ENCODE assay signal across 11 mouse cellular contexts in genomic region chr5:122439400-122440094, GRCm38 (mm10). TPM values are rescaled to one million over a fixed set of nuclear protein-coding genes. Genes with fewer than 3 reads are reported as not detected.
A peak's percentile ranks its signal among the peaks of the same experiment; 100 is the strongest.
DNase-seq lines count a peak whose midpoint lies in the region; ATAC-seq lines count a peak whose summit lies in the region.
"Had no signal": no experiment of that assay in that cellular context is flagged by ENCODE, and none has a peak within 500 bp of the region (broad histone marks: within the 10 kb centered on the region; RNA-seq: fewer than 3 reads in every experiment).

No protein-coding gene starts in this region.

- 0 out of 2 replicates have a peak, but pooled peaks cover 3% of the 10 kb centered on the region for H3K4me1 ChIP-seq in heart, embryonic 10.5 days
- H3K4me1 ChIP-seq in heart, embryonic 15.5 days (replicated peaks) = 0 out of 2 replicates have a peak, but pooled peaks cover 6% of the 10 kb centered on the region
- H3K4me1 ChIP-seq in limb, embryonic 15.5 days = no peaks in the 10 kb centered on the region
- no peaks in the 10 kb centered on the region for H3K4me1 ChIP-seq in forebrain, embryonic 16.5 days (replicated peaks; ENCODE audit: control insufficient read depth, insufficient read depth, low read length)

- H3K4me2 ChIP-seq in heart, embryonic 15.5 days = no peak overlapping the region
- no peak overlapping the region for H3K4me2 ChIP-seq in limb, embryonic 15.5 days
- no peak overlapping the region for H3K4me2 ChIP-seq in forebrain, embryonic 16.5 days (ENCODE audit: low read length)

- no peak overlapping the region for H3K4me3 ChIP-seq in heart, embryonic 10.5 days
- no peak overlapping the region for H3K4me3 ChIP-seq in heart, embryonic 15.5 days
- no peak overlapping the region for H3K4me3 ChIP-seq in limb, embryonic 15.5 days
- H3K4me3 ChIP-seq in forebrain, embryonic 16.5 days (replicated peaks; ENCODE audit: low read length) = no peak overlapping the region

- 87% methylated on average over 19 of the region's 19 CpGs for WGBS in heart, embryonic 10.5 days
- 71% methylated on average over 19 of the region's 19 CpGs for WGBS in heart, embryonic 15.5 days
- WGBS in limb, embryonic 15.5 days = 80% methylated on average over 19 of the region's 19 CpGs
- WGBS in forebrain, embryonic 16.5 days = 90% methylated on average over 19 of the region's 19 CpGs

- no peak overlapping the region for H3K9ac ChIP-seq in heart, embryonic 15.5 days
- H3K9ac ChIP-seq in limb, embryonic 15.5 days = no peak overlapping the region
- H3K9ac ChIP-seq in forebrain, embryonic 16.5 days (replicated peaks; ENCODE audit: low read depth, low read length) = no peak overlapping the region

- H3K36me3 ChIP-seq in heart, embryonic 10.5 days = peaks cover 100% of the 10 kb centered on the region
- H3K36me3 ChIP-seq in heart, embryonic 15.5 days = peaks cover 96% of the 10 kb centered on the region
- peaks cover 97% of the 10 kb centered on the region for H3K36me3 ChIP-seq in limb, embryonic 15.5 days
- H3K36me3 ChIP-seq in forebrain, embryonic 16.5 days (ENCODE audit: control insufficient read depth, insufficient read depth) = peaks cover 59% of the 10 kb centered on the region

- no peaks in the 10 kb centered on the region for H3K9me3 ChIP-seq in heart, embryonic 10.5 days
- H3K9me3 ChIP-seq in heart, embryonic 15.5 days (replicated peaks) = no peaks in the 10 kb centered on the region
- no peaks in the 10 kb centered on the region for H3K9me3 ChIP-seq in limb, embryonic 15.5 days
- H3K9me3 ChIP-seq in forebrain, embryonic 16.5 days (ENCODE audit: control insufficient read depth, low read length) = no peaks in the 10 kb centered on the region

- no peak for ATAC-seq in heart, embryonic 15.5 days (replicated peaks; ENCODE audit: insufficient number of reproducible peaks, insufficient read depth, low FRiP score, low read depth)
- ATAC-seq in limb, embryonic 15.5 days (ENCODE audit: insufficient number of reproducible peaks, low FRiP score, low TSS enrichment, low read depth) = 0 out of 2 replicates have a peak, but pooled peaks have one; percentile 33
- ATAC-seq in forebrain, embryonic 16.5 days = no peak
- ATAC-seq: hindbrain, embryonic 16.5 days had no signal

- peak; percentile 97 for DNase-seq in heart, adult 11 months
- no peak for DNase-seq in heart, embryonic 10.5 days (ENCODE audit: low spot score)
- peak; percentile 83 for DNase-seq in brain, adult 2 months (ENCODE audit: low read depth, low spot score)
- no peak for DNase-seq in thymus, adult 18-20 months
- no peak for DNase-seq in urinary bladder, postnatal 4 days (ENCODE audit: low spot score in 2 of 2)
- DNase-seq: cerebellum, adult 9-10 months had no signal

- no peaks in the 10 kb centered on the region for H3K27me3 ChIP-seq in heart, embryonic 10.5 days (ENCODE audit: insufficient read depth, poor library complexity, severe bottlenecking)
- no peaks in the 10 kb centered on the region for H3K27me3 ChIP-seq in heart, embryonic 15.5 days
- no peaks in the 10 kb centered on the region for H3K27me3 ChIP-seq in limb, embryonic 15.5 days
- H3K27me3 ChIP-seq in forebrain, embryonic 16.5 days (replicated peaks; ENCODE audit: control insufficient read depth, insufficient read depth, low read length) = no peaks in the 10 kb centered on the region
- H3K27me3 ChIP-seq: CH12.LX had no signal

- no peak overlapping the region for H3K27ac ChIP-seq in heart, embryonic 10.5 days
- H3K27ac ChIP-seq in heart, embryonic 15.5 days = peak overlapping the region; percentile 62
- H3K27ac ChIP-seq in limb, embryonic 15.5 days = peak overlapping the region; percentile 57; the same call in 1 of the 2 replicates
- no peak overlapping the region for H3K27ac ChIP-seq in forebrain, embryonic 16.5 days (ENCODE audit: low read length)

RNA-seq across cellular contexts. Expression of gene Anapc7, which starts 18.1 kb away (rescaled TPM):
- 41.4 and 44.2 TPM in 2 replicates for polyA plus RNA-seq in heart, embryonic 10.5 days (2016; fragmentation: Nextera tagmentation; extraction: Ambion mirVana)
- polyA plus RNA-seq in heart, embryonic 15.5 days (2015; fragmentation: Nextera tagmentation; extraction: Ambion mirVana) = 30.2 and 38.5 TPM in 2 replicates
- polyA plus RNA-seq in limb, embryonic 15.5 days (2015; fragmentation: Nextera tagmentation; extraction: Ambion mirVana) = 40.2 and 43.0 TPM in 2 replicates
- polyA plus RNA-seq in forebrain, embryonic 16.5 days (2015; fragmentation: Nextera tagmentation; extraction: Ambion mirVana) = 52.2 and 52.5 TPM in 2 replicates

RNA-seq across cellular contexts. Expression of gene Arpc3, which starts 47.9 kb away (rescaled TPM):
- polyA plus RNA-seq in heart, embryonic 10.5 days (2016; fragmentation: Nextera tagmentation; extraction: Ambion mirVana) = 82.8 and 108 TPM in 2 replicates
- 98.6 and 103 TPM in 2 replicates for polyA plus RNA-seq in heart, embryonic 15.5 days (2015; fragmentation: Nextera tagmentation; extraction: Ambion mirVana)
- polyA plus RNA-seq in limb, embryonic 15.5 days (2015; fragmentation: Nextera tagmentation; extraction: Ambion mirVana) = 141 and 177 TPM in 2 replicates
- 161 and 219 TPM in 2 replicates for polyA plus RNA-seq in forebrain, embryonic 16.5 days (2015; fragmentation: Nextera tagmentation; extraction: Ambion mirVana)

Comparison
In these comparisons a context has a peak if more than half of its experiments do, and no peak if none do; other contexts are left out.
1. DNase-seq: peak in heart, adult 11 months (single experiment) and brain, adult 2 months (single experiment); none in heart, embryonic 10.5 days (single experiment), thymus, adult 18-20 months (0 of 2) and urinary bladder, postnatal 4 days (0 of 2).
2. H3K27ac ChIP-seq: peak in heart, embryonic 15.5 days (single experiment) and limb, embryonic 15.5 days (single experiment); none in heart, embryonic 10.5 days (single experiment) and forebrain, embryonic 16.5 days (single experiment).